Comparison of ENCODE assay signal across 9 mouse cellular contexts in the genomic region with DNA sequence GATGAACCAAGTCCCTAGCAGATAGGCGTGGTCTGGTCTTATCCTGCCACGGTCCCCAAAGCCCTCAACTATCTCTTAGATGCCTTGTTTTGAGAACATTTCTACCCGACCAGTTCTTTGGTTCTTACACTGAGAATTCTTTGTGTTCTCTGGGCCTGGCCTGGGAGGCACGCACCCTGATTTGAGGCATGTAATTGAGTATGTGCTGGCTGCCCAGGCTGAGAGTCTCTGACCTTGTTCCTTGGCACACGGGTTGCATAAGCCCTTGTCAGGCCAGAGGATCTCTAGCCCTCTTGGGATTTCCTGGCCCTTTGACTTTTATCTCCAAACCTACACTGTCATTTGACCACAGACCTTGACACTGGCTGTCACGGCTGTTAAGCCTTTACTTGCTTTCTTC. TPM values are rescaled to one million over a fixed set of nuclear protein-coding genes. Genes with fewer than 3 reads are reported as not detected.
DNase-seq lines count a peak whose midpoint lies in the region; ATAC-seq and TF ChIP-seq lines count a peak whose summit lies in the region.
"Had no signal": no experiment of that assay in that cellular context is flagged by ENCODE, and none has a peak within 500 bp of the region (broad histone marks: within the 10 kb centered on the region; RNA-seq: fewer than 3 reads in every experiment).

No protein-coding gene starts in this region.

- no peaks in the 10 kb centered on the region for H3K9me3 ChIP-seq in forebrain, embryonic 10.5 days
- no peaks in the 10 kb centered on the region for H3K9me3 ChIP-seq in forebrain, embryonic 14.5 days (replicated peaks; ENCODE audit: control insufficient read depth, low read length)
- no peaks in the 10 kb centered on the region for H3K9me3 ChIP-seq in stomach, postnatal 0 days (ENCODE audit: control insufficient read depth, low read length)
- H3K9me3 ChIP-seq in midbrain, embryonic 11.5 days (ENCODE audit: control insufficient read depth, low read length), result no peaks in the 10 kb centered on the region
- H3K9me3 ChIP-seq: neural tube, embryonic 13.5 days had no signal

- 75% methylated on average over 6 of the region's 6 CpGs for WGBS in forebrain, embryonic 10.5 days
- WGBS in forebrain, embryonic 14.5 days, result 78% methylated on average over 6 of the region's 6 CpGs
- 59% methylated on average over 6 of the region's 6 CpGs for WGBS in stomach, postnatal 0 days
- WGBS in midbrain, embryonic 11.5 days, result 69% methylated on average over 6 of the region's 6 CpGs
- WGBS in cerebellum, adult 2 months, result 81% methylated on average over 6 of the region's 6 CpGs

- no peaks in the 10 kb centered on the region for H3K27me3 ChIP-seq in forebrain, embryonic 10.5 days (ENCODE audit: poor library complexity, severe bottlenecking)
- no peaks in the 10 kb centered on the region for H3K27me3 ChIP-seq in forebrain, embryonic 14.5 days (replicated peaks; ENCODE audit: control insufficient read depth, insufficient read depth, low read length)
- H3K27me3 ChIP-seq in testis, adult 2 months (ENCODE audit: control insufficient read depth, insufficient read depth, low read length), result peaks cover 5% of the 10 kb centered on the region; the same call in 1 of the 2 replicates
- no peaks in the 10 kb centered on the region for H3K27me3 ChIP-seq in stomach, postnatal 0 days (ENCODE audit: control insufficient read depth, insufficient read depth, low read length)
- no peaks in the 10 kb centered on the region for H3K27me3 ChIP-seq in midbrain, embryonic 11.5 days (ENCODE audit: control insufficient read depth, insufficient read depth, low read length)
- no peaks in the 10 kb centered on the region for H3K27me3 ChIP-seq in cerebellum, adult 2 months (ENCODE audit: control insufficient read depth, insufficient read depth, low read length)
- H3K27me3 ChIP-seq: neural tube, embryonic 13.5 days had no signal

- H3K36me3 ChIP-seq in forebrain, embryonic 10.5 days (replicated peaks), result no peaks in the 10 kb centered on the region
- no peaks in the 10 kb centered on the region for H3K36me3 ChIP-seq in forebrain, embryonic 14.5 days (ENCODE audit: control insufficient read depth, insufficient read depth, low read length)
- H3K36me3 ChIP-seq in testis, adult 2 months (ENCODE audit: control insufficient read depth, insufficient read depth, low read length), result no peaks in the 10 kb centered on the region
- no peaks in the 10 kb centered on the region for H3K36me3 ChIP-seq in stomach, postnatal 0 days (ENCODE audit: control insufficient read depth, insufficient read depth, low read length)
- H3K36me3 ChIP-seq in midbrain, embryonic 11.5 days (ENCODE audit: control insufficient read depth, insufficient read depth, low read length), result no peaks in the 10 kb centered on the region
- H3K36me3 ChIP-seq: neural tube, embryonic 13.5 days had no signal

- no peak for TF ChIP-seq EP300 in stomach, postnatal 0 days (optimal IDR thresholded peaks at IDR 0.05)

- ATAC-seq in forebrain, embryonic 14.5 days, result no peak
- ATAC-seq in stomach, postnatal 0 days (ENCODE audit: low FRiP score, low TSS enrichment), result no peak
- ATAC-seq in midbrain, embryonic 11.5 days (ENCODE audit: low FRiP score), result no peak

- H3K4me3 ChIP-seq in forebrain, embryonic 10.5 days, result no peak overlapping the region
- no peak overlapping the region for H3K4me3 ChIP-seq in forebrain, embryonic 14.5 days (ENCODE audit: low read depth, low read length)
- H3K4me3 ChIP-seq in testis, adult 2 months (ENCODE audit: control insufficient read depth, low read depth, low read length), result no peak overlapping the region
- H3K4me3 ChIP-seq in stomach, postnatal 0 days (ENCODE audit: low read depth, low read length), result no peak overlapping the region
- H3K4me3 ChIP-seq in midbrain, embryonic 11.5 days (ENCODE audit: low read depth, low read length), result no peak overlapping the region
- no peak overlapping the region for H3K4me3 ChIP-seq in cerebellum, adult 2 months (replicated peaks; ENCODE audit: insufficient read depth, low read depth, low read length)
- H3K4me3 ChIP-seq: neural tube, embryonic 13.5 days had no signal

- TF ChIP-seq POLR2A in testis, adult 2 months (IDR thresholded peaks at IDR 0.05; ENCODE audit: control insufficient read depth, low read depth, low read length), result no peak
- no peak for TF ChIP-seq POLR2A in cerebellum, adult 2 months (IDR thresholded peaks at IDR 0.05; ENCODE audit: borderline replicate concordance, insufficient read depth, low read length)

- H3K27ac ChIP-seq in forebrain, embryonic 10.5 days, result peak overlapping the region; percentile 3; the same call in 1 of the 2 replicates
- no peak overlapping the region for H3K27ac ChIP-seq in forebrain, embryonic 14.5 days (ENCODE audit: low read depth, low read length)
- peak overlapping the region; percentile 77 for H3K27ac ChIP-seq in testis, adult 2 months (ENCODE audit: control insufficient read depth, insufficient read depth, low read depth, low read length)
- peak overlapping the region; percentile 45; the same call in 1 of the 2 replicates for H3K27ac ChIP-seq in stomach, postnatal 0 days (replicated peaks)
- H3K27ac ChIP-seq in midbrain, embryonic 11.5 days (ENCODE audit: low read depth, low read length), result no peak overlapping the region
- H3K27ac ChIP-seq in cerebellum, adult 2 months (ENCODE audit: insufficient read depth, low read length), result no peak overlapping the region
- H3K27ac ChIP-seq: neural tube, embryonic 13.5 days had no signal

- TF ChIP-seq CTCF in testis, adult 2 months (IDR thresholded peaks at IDR 0.05; ENCODE audit: control insufficient read depth, insufficient read depth, insufficient replicate concordance, low read depth, low read length), result no peak
- TF ChIP-seq CTCF in stomach, postnatal 0 days (IDR thresholded peaks at IDR 0.05; ENCODE audit: low read depth), result no peak
- TF ChIP-seq CTCF in cerebellum, adult 2 months (IDR thresholded peaks at IDR 0.05; ENCODE audit: borderline replicate concordance, insufficient read depth, low read depth, low read length), result no peak

- H3K9ac ChIP-seq in forebrain, embryonic 14.5 days (ENCODE audit: low read length), result no peak overlapping the region
- no peak overlapping the region for H3K9ac ChIP-seq in stomach, postnatal 0 days (ENCODE audit: low read length)
- no peak overlapping the region for H3K9ac ChIP-seq in midbrain, embryonic 11.5 days (ENCODE audit: low read length)
- H3K9ac ChIP-seq: neural tube, embryonic 13.5 days had no signal

- H3K4me2 ChIP-seq in forebrain, embryonic 14.5 days (ENCODE audit: low read length), result no peak overlapping the region
- H3K4me2 ChIP-seq in stomach, postnatal 0 days (replicated peaks; ENCODE audit: low read depth), result no peak overlapping the region
- no peak overlapping the region for H3K4me2 ChIP-seq in midbrain, embryonic 11.5 days
- H3K4me2 ChIP-seq: neural tube, embryonic 13.5 days had no signal

- peaks cover 46% of the 10 kb centered on the region for H3K4me1 ChIP-seq in forebrain, embryonic 10.5 days
- peaks cover 6% of the 10 kb centered on the region; the same call in 1 of the 2 replicates for H3K4me1 ChIP-seq in forebrain, embryonic 14.5 days (ENCODE audit: control insufficient read depth, insufficient read depth, low read length)
- H3K4me1 ChIP-seq in testis, adult 2 months (ENCODE audit: control insufficient read depth, insufficient read depth, low read length), result peaks cover 6% of the 10 kb centered on the region
- 0 out of 2 replicates have a peak, but pooled peaks cover 3% of the 10 kb centered on the region for H3K4me1 ChIP-seq in stomach, postnatal 0 days (replicated peaks; ENCODE audit: control insufficient read depth, insufficient read depth)
- H3K4me1 ChIP-seq in midbrain, embryonic 11.5 days (ENCODE audit: control insufficient read depth, insufficient read depth, low read length), result peaks cover 6% of the 10 kb centered on the region
- H3K4me1 ChIP-seq in cerebellum, adult 2 months (ENCODE audit: control insufficient read depth, insufficient read depth, low read length), result no peaks in the 10 kb centered on the region

- DNase-seq in forebrain, embryonic 10.5 days (ENCODE audit: extremely low spot score, low spot score), result no peak
- no peak for DNase-seq in forebrain, embryonic 14.5 days (ENCODE audit: low spot score)
- DNase-seq in testis, postnatal 14 days (ENCODE audit: low spot score), result no peak
- peak; percentile 57 to 73 for DNase-seq in kidney, postnatal 36 days
- DNase-seq in stomach, postnatal 0 days (ENCODE audit: low spot score), result no peak
- no peak for DNase-seq in midbrain, embryonic 11.5 days (ENCODE audit: low spot score, missing footprints)
- DNase-seq in cerebellum, adult 2 months, result no peak

RNA-seq across cellular contexts. Expression of gene Parp16, which starts 22.5 kb away (rescaled TPM):
- 7.0 and 8.5 TPM in 2 replicates for polyA plus RNA-seq in forebrain, embryonic 10.5 days (2016; fragmentation: Nextera tagmentation; extraction: Ambion mirVana)
- 4.2 and 4.4 TPM in 2 replicates for polyA plus RNA-seq in forebrain, embryonic 14.5 days (2014; fragmentation: Nextera tagmentation; extraction: Ambion mirVana)
- polyA plus RNA-seq in testis, adult 2 months (2012; rRNA removed), result 2.2 and 2.3 TPM in 2 replicates
- 5.0 TPM in 2 replicates for polyA plus RNA-seq in stomach, postnatal 0 days (2015; fragmentation: Nextera tagmentation; extraction: Ambion mirVana)
- 5.2 and 6.4 TPM in 2 replicates for polyA plus RNA-seq in midbrain, embryonic 11.5 days (2014; fragmentation: Nextera tagmentation; extraction: Ambion mirVana)
- polyA plus RNA-seq in cerebellum, adult 2 months (2012; rRNA removed), result 5.7 and 6.6 TPM in 2 replicates

RNA-seq across cellular contexts. Expression of gene Cilp, which starts 47.3 kb away (rescaled TPM):
- polyA plus RNA-seq in forebrain, embryonic 10.5 days (2016; fragmentation: Nextera tagmentation; extraction: Ambion mirVana), result 0.14 TPM in 1 of 2 replicates, not detected in the other
- polyA plus RNA-seq in forebrain, embryonic 14.5 days (2014; fragmentation: Nextera tagmentation; extraction: Ambion mirVana), result 0.20 and 0.30 TPM in 2 replicates
- polyA plus RNA-seq in testis, adult 2 months (2012; rRNA removed), result 0.26 and 0.33 TPM in 2 replicates
- polyA plus RNA-seq in stomach, postnatal 0 days (2015; fragmentation: Nextera tagmentation; extraction: Ambion mirVana), result 0.61 and 0.79 TPM in 2 replicates
- 0.12 and 0.16 TPM in 2 replicates for polyA plus RNA-seq in midbrain, embryonic 11.5 days (2014; fragmentation: Nextera tagmentation; extraction: Ambion mirVana)
- 0.10 and 0.17 TPM in 2 replicates for polyA plus RNA-seq in cerebellum, adult 2 months (2012; rRNA removed)

Comparison
In these comparisons a context has a peak if more than half of its experiments do, and no peak if none do; other contexts are left out.
1. H3K27ac ChIP-seq: peak in forebrain, embryonic 10.5 days (single experiment), testis, adult 2 months (single experiment) and stomach, postnatal 0 days (single experiment); none in forebrain, embryonic 14.5 days (single experiment), midbrain, embryonic 11.5 days (single experiment) and cerebellum, adult 2 months (single experiment).
2. DNase-seq: peak in kidney, postnatal 36 days (2 of 2); none in forebrain, embryonic 10.5 days (single experiment), forebrain, embryonic 14.5 days (single experiment), testis, postnatal 14 days (single experiment), stomach, postnatal 0 days (single experiment), midbrain, embryonic 11.5 days (single experiment) and cerebellum, adult 2 months (0 of 2).